Mouse (Mus musculus): ENCODE data around the gene Krt33a. TPM values are rescaled to one million over a fixed set of nuclear protein-coding genes. Genes with fewer than 3 reads are reported as not detected.

Krt33a gene
- total RNA-seq (2021): not detected
- long read RNA-seq, experiment 1, transcript Krt33a-201 (7 exons, 1,683 nt): major isoform, 40 of 48 reads
- long read RNA-seq, experiment 1, partial matches to known transcripts: 8 of 48 reads
- long read RNA-seq, experiment 1, other reads (novel, unspliced or antisense): 0 of 48 reads
- long read RNA-seq, experiment 2: 0 reads

- no peak for DNase-seq (ENCODE audit: low spot score in 2 of 2)
These were observed at the start of gene Krt33a for GRCm38 (mm10) chr11:100016112-100016511. TSS of gene Krt33a (minus strand) at chr11:100016212.

- no peak for DNase-seq (ENCODE audit: low spot score in 2 of 2)
These were observed 42.9 kb upstream of the Krt33a start for GRCm38 (mm10) chr11:100058875-100059274.

GRCm38 (mm10) chr11:100055686-100056655 lies 40.0 kb upstream of the Krt33a start:
- no peak for DNase-seq (ENCODE audit: low spot score in 2 of 2)

GRCm38 (mm10) chr11:100050451-100050850 lies 34.4 kb upstream of the Krt33a start, which contains the start of gene Krt31:
TSS of gene Krt31 (minus strand) at chr11:100050551.
- DNase-seq (ENCODE audit: low spot score in 2 of 2): no peak

- no peak for DNase-seq (ENCODE audit: low spot score in 2 of 2)
These were observed 31.2 kb upstream of the Krt33a start for GRCm38 (mm10) chr11:100047193-100047592.

GRCm38 (mm10) chr11:100046303-100046866 lies 30.4 kb upstream of the Krt33a start:
- no peak for DNase-seq (ENCODE audit: low spot score in 2 of 2)

GRCm38 (mm10) chr11:100041454-100041853 lies 25.4 kb upstream of the Krt33a start, which contains the start of gene Krt34:
TSS of gene Krt34 (minus strand) at chr11:100041554.
- no peak for DNase-seq (ENCODE audit: low spot score in 2 of 2)

- no peak for DNase-seq (ENCODE audit: low spot score in 2 of 2)
These were observed 13.8 kb upstream of the Krt33a start, which contains the start of gene Krt33b for GRCm38 (mm10) chr11:100029768-100030167. TSS of gene Krt33b (minus strand) at chr11:100029868.

- no peak for DNase-seq (ENCODE audit: low spot score in 2 of 2)
These were observed 5.4 kb upstream of the Krt33a start for GRCm38 (mm10) chr11:100021438-100021837.

- DNase-seq (ENCODE audit: low spot score in 2 of 2): no peak
These were observed 3.5 kb upstream of the Krt33a start for GRCm38 (mm10) chr11:100019466-100019865.

- DNase-seq (ENCODE audit: low spot score in 2 of 2): no peak
These were observed 2.3 kb downstream of the Krt33a start for GRCm38 (mm10) chr11:100013691-100014171.

GRCm38 (mm10) chr11:100010682-100011081 lies 5.3 kb downstream of the Krt33a start:
- DNase-seq (ENCODE audit: low spot score in 2 of 2): no peak

GRCm38 (mm10) chr11:100008336-100008735 lies 7.7 kb downstream of the Krt33a start:
- no peak for DNase-seq (ENCODE audit: low spot score in 2 of 2)

GRCm38 (mm10) chr11:100006624-100007023 lies 9.4 kb downstream of the Krt33a start:
- no peak for DNase-seq (ENCODE audit: low spot score in 2 of 2)

- DNase-seq (ENCODE audit: low spot score in 2 of 2): no peak
These were observed 10.1 kb downstream of the Krt33a start for GRCm38 (mm10) chr11:100005905-100006304.

GRCm38 (mm10) chr11:100004846-100005245 lies 11.2 kb downstream of the Krt33a start:
- peak in 1 of 2 experiments; percentile 37 for DNase-seq (ENCODE audit: low spot score in 2 of 2)

- DNase-seq (ENCODE audit: low spot score in 2 of 2): no peak
These were observed 16.9 kb downstream of the Krt33a start for GRCm38 (mm10) chr11:99999091-99999490.

GRCm38 (mm10) chr11:99994384-99994661 lies 21.7 kb downstream of the Krt33a start:
- no peak for DNase-seq (ENCODE audit: low spot score in 2 of 2)

GRCm38 (mm10) chr11:99993620-99994383 lies 22.2 kb downstream of the Krt33a start, which contains the start of gene Krtap17-1:
TSS of gene Krtap17-1 (minus strand) at chr11:99993994.
- no peak for DNase-seq (ENCODE audit: low spot score in 2 of 2)

- DNase-seq (ENCODE audit: low spot score in 2 of 2): no peak
These were observed 25.4 kb downstream of the Krt33a start for GRCm38 (mm10) chr11:99990571-99990970.

GRCm38 (mm10) chr11:99989881-99990405 lies 26.1 kb downstream of the Krt33a start:
- no peak for DNase-seq (ENCODE audit: low spot score in 2 of 2)

Data from gastrocnemius, postnatal 4 days (tissue).